Mouse (Mus musculus) liver, embryonic 14.5 days (tissue): ENCODE data around the gene Stard7.

Source experiments
- CTCF ChIP-seq: IDR thresholded peaks from 2 replicates; pipeline ENCODE4 v1.5.1; 2016; ENCODE audit warnings: antibody characterized with exemption, low read depth, control low read depth
- EP300 ChIP-seq: IDR thresholded peaks from 2 replicates; pipeline ENCODE4 v1.6.1; 2016; ENCODE audit warnings: antibody characterized with exemption, low read depth

DNA sequence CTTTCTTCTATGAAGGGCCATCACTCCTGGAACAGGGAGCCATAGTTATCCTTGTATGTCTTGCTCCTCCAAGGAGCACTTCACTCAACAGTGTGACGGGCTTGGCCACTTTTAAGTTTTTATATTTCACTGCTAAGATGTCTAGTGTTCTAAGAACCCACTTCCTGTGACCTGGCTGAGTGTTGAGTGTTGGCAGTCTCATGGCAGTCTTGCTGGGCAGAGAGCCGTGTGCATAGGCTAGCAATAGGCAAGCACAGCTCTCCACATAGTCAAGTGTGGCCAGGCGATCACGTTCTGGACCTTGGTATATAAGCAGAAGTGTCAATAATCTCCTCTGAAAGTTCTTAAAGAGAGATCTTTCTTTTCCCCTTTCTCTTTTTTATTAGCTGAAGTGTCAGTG, 48.1 kb downstream of the Stard7 start:
- TF ChIP-seq CTCF: no peak
- TF ChIP-seq EP300: no peak
